Mouse (Mus musculus): ENCODE data around the gene Nol6. TPM values are rescaled to one million over a fixed set of nuclear protein-coding genes. Genes with fewer than 3 reads are reported as not detected.

The Nol6 gene
- polyA plus RNA-seq, 1 experiment from 2014 or later = 24.9 TPM

DNA sequence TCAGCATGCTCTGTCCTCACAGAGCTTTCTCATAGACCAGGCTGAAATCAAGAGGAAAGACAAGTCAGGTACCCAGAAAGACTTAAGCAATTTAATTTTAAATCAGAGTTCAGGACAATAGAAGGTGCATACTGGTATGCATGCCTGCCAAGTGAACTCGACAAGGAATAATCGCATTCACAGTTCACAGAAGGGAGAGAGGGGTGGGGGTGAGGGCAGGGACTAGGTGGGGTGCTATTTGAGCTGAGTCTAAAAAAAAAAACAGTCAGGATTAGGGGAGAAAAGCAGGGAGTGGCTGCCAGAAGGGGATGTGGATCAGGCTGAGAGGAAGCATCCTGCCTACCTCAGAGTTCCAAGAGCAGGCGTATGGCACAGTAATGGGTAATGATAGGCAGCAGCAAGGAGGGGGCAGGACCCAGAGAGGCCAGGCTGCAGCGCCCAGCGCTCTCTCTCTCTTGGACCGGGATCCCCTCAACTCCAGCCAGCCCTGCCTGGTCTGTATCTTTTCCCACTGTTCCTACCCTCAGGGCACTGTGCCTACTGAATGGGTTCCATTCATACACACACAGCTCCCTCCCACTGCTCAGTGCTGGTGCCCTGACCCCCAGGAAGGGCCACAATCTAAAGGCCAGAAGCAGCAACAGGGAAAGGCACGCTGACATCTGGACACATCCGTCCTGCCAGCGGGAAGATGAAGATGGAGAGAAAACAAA is 9.7 kb downstream of the Nol6 start:
- Histone ChIP-seq H3K9me3 (ENCODE audit: control insufficient read depth, low read length) (no peaks in the 10 kb centered on the region), H3K4me2 (ENCODE audit: low read depth, low read length) (no peak overlapping the region), H3K27me3 (replicated peaks; ENCODE audit: control insufficient read depth, insufficient read depth, low read length) (no peaks in the 10 kb centered on the region), H3K4me1 (ENCODE audit: control insufficient read depth, insufficient read depth, low read length) (no peaks in the 10 kb centered on the region), H3K36me3 (ENCODE audit: control insufficient read depth, insufficient read depth, low read length) (peaks cover 57% of the 10 kb centered on the region), H3K27ac (replicated peaks; ENCODE audit: low read depth, low read length) (no peak overlapping the region; the same call in 1 of the 2 replicates), H3K9ac (ENCODE audit: low read depth, low read length) (no peak overlapping the region), H3K4me3 (ENCODE audit: low read depth, low read length) (no peak overlapping the region)
- peak; percentile 62 for ATAC-seq (ENCODE audit: low read depth)
- peak; percentile 47 for DNase-seq (ENCODE audit: low spot score)
- WGBS = 52% methylated on average over 9 of the region's 9 CpGs

DNA sequence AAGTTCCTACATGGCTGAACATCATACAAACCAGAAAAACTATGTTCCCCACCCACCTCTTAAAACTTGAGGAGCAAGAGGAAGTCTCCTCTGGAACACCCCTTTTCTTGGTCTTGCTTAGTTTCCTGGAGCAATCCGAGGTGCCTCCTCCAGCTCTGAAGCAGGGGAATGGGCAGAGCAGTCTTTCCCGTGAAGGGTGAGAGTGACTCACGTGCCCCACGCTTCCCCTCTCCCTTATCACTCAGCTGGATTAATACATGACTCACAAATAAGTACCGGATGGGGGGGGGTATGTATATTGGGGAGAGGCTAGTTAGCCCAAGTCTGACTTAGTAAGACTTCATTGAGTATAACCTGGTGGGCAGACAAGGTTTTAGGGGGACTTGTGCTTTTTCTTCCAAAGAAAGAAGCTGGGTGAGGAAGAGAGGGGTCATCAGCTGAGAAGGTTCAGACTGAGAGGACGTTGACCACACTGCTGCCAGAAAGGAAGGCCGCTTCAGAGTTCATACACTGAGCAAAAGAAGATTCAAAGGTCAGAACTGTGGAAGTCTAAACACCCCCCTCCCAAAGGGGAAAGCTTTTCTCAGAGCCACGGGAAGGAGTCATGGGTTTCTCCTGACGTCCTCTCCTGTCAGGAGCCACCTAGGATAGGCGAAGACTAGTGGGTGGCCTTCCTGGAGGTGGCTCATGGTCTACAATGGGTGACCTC is 15.4 kb downstream of the Nol6 start:
- DNase-seq (ENCODE audit: low spot score) = no peak
- Histone ChIP-seq H3K9ac (ENCODE audit: low read depth, low read length) (no peak overlapping the region), H3K4me2 (ENCODE audit: low read depth, low read length) (no peak overlapping the region), H3K27me3 (replicated peaks; ENCODE audit: control insufficient read depth, insufficient read depth, low read length) (no peaks in the 10 kb centered on the region), H3K4me1 (ENCODE audit: control insufficient read depth, insufficient read depth, low read length) (no peaks in the 10 kb centered on the region), H3K36me3 (ENCODE audit: control insufficient read depth, insufficient read depth, low read length) (peaks cover 2% of the 10 kb centered on the region; the same call in 1 of the 2 replicates), H3K27ac (replicated peaks; ENCODE audit: low read depth, low read length) (no peak overlapping the region), H3K9me3 (ENCODE audit: control insufficient read depth, low read length) (no peaks in the 10 kb centered on the region), H3K4me3 (ENCODE audit: low read depth, low read length) (no peak overlapping the region)
- no peak for ATAC-seq (ENCODE audit: low read depth)
- WGBS = 80% methylated on average over 10 of the region's 10 CpGs

DNA sequence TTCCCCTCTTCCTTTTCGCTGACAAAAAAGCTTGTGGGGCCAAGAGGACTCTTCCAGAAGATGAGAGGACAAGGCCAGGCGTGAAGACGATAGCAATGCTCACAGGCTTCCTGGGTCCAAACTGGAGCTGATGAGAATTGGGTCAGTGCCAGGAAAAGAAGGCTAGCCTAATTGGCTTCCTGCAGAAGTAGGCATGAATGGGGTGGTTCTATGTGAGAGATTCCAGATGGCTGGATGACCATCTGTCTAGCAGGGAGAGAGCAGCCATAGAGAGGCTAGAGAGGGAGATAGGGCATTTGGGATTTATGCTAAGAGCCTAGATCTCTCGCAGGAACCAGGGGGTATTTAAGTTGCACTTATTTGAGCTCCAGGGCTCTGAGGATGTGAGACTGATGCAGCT is 16.8 kb downstream of the Nol6 start:
- DNase-seq (ENCODE audit: low spot score) (no peak), ATAC-seq (ENCODE audit: low read depth) (peak; percentile 12; the same call in 1 of the 2 replicates)
- H3K9me3 ChIP-seq (ENCODE audit: control insufficient read depth, low read length) = no peaks in the 10 kb centered on the region
- no peaks in the 10 kb centered on the region for H3K36me3 ChIP-seq (ENCODE audit: control insufficient read depth, insufficient read depth, low read length)
- no peaks in the 10 kb centered on the region for H3K4me1 ChIP-seq (ENCODE audit: control insufficient read depth, insufficient read depth, low read length)
- no peak overlapping the region for H3K4me3 ChIP-seq (ENCODE audit: low read depth, low read length)
- no peak overlapping the region for H3K9ac ChIP-seq (ENCODE audit: low read depth, low read length)
- H3K27ac ChIP-seq (replicated peaks; ENCODE audit: low read depth, low read length) = no peak overlapping the region
- no peak overlapping the region for H3K4me2 ChIP-seq (ENCODE audit: low read depth, low read length)
- no peaks in the 10 kb centered on the region for H3K27me3 ChIP-seq (replicated peaks; ENCODE audit: control insufficient read depth, insufficient read depth, low read length)
- 69% methylated on average over 4 of the region's 4 CpGs for WGBS

DNA sequence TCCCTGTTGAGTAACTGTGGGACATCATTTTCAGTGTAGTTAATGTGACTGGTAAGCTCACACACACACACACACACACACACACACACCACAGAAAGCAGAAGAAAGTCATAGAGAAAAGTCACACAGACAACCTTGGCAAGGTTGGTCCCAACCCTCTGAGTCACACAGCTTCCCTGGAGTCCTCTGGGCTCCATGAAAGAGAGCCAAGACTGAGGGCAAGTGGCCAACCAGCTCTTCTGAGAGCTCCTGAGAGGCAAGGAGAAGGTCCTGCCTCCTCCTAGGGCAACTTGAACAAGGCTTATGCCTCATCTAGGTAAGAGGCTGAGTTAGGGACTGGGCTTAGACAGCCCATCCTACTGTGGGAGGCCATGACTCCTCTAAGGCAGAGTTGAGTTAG is 21.4 kb downstream of the Nol6 start:
- Histone ChIP-seq H3K4me1 (ENCODE audit: control insufficient read depth, insufficient read depth, low read length) (peaks cover 7% of the 10 kb centered on the region; the same call in 1 of the 2 replicates), H3K4me3 (ENCODE audit: low read depth, low read length) (no peak overlapping the region), H3K27me3 (replicated peaks; ENCODE audit: control insufficient read depth, insufficient read depth, low read length) (peaks cover 10% of the 10 kb centered on the region), H3K36me3 (ENCODE audit: control insufficient read depth, insufficient read depth, low read length) (no peaks in the 10 kb centered on the region), H3K4me2 (ENCODE audit: low read depth, low read length) (no peak overlapping the region), H3K27ac (replicated peaks; ENCODE audit: low read depth, low read length) (no peak overlapping the region), H3K9ac (ENCODE audit: low read depth, low read length) (no peak overlapping the region), H3K9me3 (ENCODE audit: control insufficient read depth, low read length) (no peaks in the 10 kb centered on the region)
- DNase-seq (ENCODE audit: low spot score) (no peak), ATAC-seq (ENCODE audit: low read depth) (no peak)

DNA sequence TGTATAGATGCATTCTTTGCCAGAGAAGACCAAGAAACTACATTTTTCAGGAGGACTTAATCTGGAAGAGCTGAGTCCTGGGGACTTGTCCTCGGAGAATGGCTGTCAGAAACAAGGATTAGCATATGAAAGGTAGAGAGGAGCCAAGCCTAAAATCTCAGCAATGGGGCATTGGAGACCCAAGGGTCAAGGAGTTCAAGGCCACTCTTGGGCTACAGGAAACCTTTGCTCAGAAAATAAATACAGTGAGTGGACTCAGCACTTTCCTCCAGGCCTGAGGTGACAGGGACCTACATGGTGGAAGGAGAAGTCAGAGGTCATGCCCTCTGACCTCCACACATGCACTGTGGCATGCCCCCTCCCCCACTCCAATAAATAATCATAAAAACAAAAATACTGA is 23.3 kb downstream of the Nol6 start:
- no peak for ATAC-seq (ENCODE audit: low read depth)

DNA sequence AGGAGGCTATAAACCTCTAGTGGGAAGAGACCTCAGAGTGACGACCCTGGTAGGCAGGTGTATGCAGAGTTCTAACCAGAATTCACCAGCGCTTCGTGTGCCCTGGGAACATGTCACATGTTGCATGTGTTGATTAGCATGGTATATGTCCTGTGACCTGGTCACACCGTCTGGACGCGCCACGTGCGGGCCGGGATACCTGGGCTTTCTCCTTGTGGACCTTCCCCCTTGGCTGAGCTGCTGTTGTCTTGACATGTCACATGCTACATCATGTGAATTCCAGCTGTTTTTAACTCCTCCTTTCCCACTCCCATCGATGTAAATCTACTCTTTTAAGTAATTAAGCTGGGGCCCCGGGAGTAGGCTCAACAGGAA is 25.7 kb downstream of the Nol6 start:
- no peaks in the 10 kb centered on the region for H3K9me3 ChIP-seq (ENCODE audit: control insufficient read depth, low read length)
- H3K9ac ChIP-seq (ENCODE audit: low read depth, low read length) = peak overlapping the region; percentile 58; the same call in 1 of the 2 replicates
- H3K4me2 ChIP-seq (ENCODE audit: low read depth, low read length) = peak overlapping the region; percentile 82
- H3K4me3 ChIP-seq (ENCODE audit: low read depth, low read length) = peak overlapping the region; percentile 45
- H3K27me3 ChIP-seq (replicated peaks; ENCODE audit: control insufficient read depth, insufficient read depth, low read length) = peaks cover 21% of the 10 kb centered on the region
- ATAC-seq (ENCODE audit: low read depth) = no peak
- peaks cover 8% of the 10 kb centered on the region for H3K4me1 ChIP-seq (ENCODE audit: control insufficient read depth, insufficient read depth, low read length)
- no peak overlapping the region for H3K27ac ChIP-seq (replicated peaks; ENCODE audit: low read depth, low read length)
- no peak for DNase-seq (ENCODE audit: low spot score)
- no peaks in the 10 kb centered on the region for H3K36me3 ChIP-seq (ENCODE audit: control insufficient read depth, insufficient read depth, low read length)
- WGBS = 10% methylated on average over 11 of the region's 11 CpGs

More for the DNA sequence above, 23.3 kb downstream of the Nol6 start:
- Histone ChIP-seq H3K36me3 (ENCODE audit: control insufficient read depth, insufficient read depth, low read length) (no peaks in the 10 kb centered on the region), H3K9me3 (ENCODE audit: control insufficient read depth, low read length) (no peaks in the 10 kb centered on the region), H3K9ac (ENCODE audit: low read depth, low read length) (no peak overlapping the region), H3K27ac (replicated peaks; ENCODE audit: low read depth, low read length) (no peak overlapping the region), H3K27me3 (replicated peaks; ENCODE audit: control insufficient read depth, insufficient read depth, low read length) (peaks cover 21% of the 10 kb centered on the region), H3K4me3 (ENCODE audit: low read depth, low read length) (no peak overlapping the region), H3K4me2 (ENCODE audit: low read depth, low read length) (no peak overlapping the region), H3K4me1 (ENCODE audit: control insufficient read depth, insufficient read depth, low read length) (peaks cover 8% of the 10 kb centered on the region; the same call in 1 of the 2 replicates)
- WGBS = 36% methylated on average over 1 of the region's 1 CpGs
- DNase-seq (ENCODE audit: low spot score) = no peak

DNA sequence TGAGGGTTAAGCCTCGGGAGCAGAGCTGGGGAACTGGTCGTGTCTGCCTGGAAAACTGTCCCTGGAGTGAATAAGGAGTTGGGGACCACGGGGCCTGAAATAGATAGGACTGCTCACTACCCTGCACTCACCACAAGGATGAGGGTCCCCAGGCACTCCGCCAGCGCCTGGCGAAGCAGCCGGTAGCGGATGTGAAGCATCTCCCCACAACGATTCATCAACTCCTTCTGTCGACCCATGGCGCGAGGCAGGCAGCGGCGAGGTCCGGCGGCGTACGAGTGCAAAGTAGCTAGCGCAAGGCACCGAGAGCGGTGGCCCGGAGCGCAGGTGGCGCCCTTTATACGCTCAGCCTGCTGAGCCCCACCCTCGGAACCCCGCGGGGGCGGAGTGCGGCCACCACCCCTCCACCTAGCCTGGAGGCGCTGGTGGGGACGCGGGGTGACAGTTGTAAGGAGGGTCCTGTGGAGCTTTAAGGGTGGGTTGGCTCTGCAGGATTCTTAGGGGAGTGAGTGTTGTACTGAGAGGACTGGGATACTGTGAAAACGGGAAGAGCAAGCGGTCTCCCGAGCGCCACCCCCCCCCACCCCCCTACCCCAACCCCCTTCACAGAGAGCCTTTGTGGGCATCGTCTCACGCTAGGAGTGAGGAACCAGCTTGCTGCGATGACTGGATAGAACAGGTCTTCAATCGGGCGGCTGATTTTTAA is 26.2 kb downstream of the Nol6 start, which contains the start of gene Aqp3:
TSS of gene Aqp3 (minus strand) at position 313 of the 706 bp plus-strand sequence.
- Histone ChIP-seq H3K4me2 (ENCODE audit: low read depth, low read length) (peak within 1 kb of the TSS; percentile 82), H3K36me3 (ENCODE audit: control insufficient read depth, insufficient read depth, low read length) (no peaks in the 10 kb centered on the region), H3K27me3 (replicated peaks; ENCODE audit: control insufficient read depth, insufficient read depth, low read length) (peaks cover 21% of the 10 kb centered on the region), H3K4me3 (ENCODE audit: low read depth, low read length) (peak within 1 kb of the TSS; percentile 45), H3K9ac (ENCODE audit: low read depth, low read length) (peak within 1 kb of the TSS; percentile 58), H3K9me3 (ENCODE audit: control insufficient read depth, low read length) (no peaks in the 10 kb centered on the region), H3K27ac (replicated peaks; ENCODE audit: low read depth, low read length) (no peak within 1 kb of the TSS), H3K4me1 (ENCODE audit: control insufficient read depth, insufficient read depth, low read length) (peaks cover 8% of the 10 kb centered on the region)
- ATAC-seq (ENCODE audit: low read depth) = peak; percentile 64
- WGBS = 2% methylated on average over 23 of the region's 42 CpGs
- DNase-seq (ENCODE audit: low spot score) = no peak

DNA sequence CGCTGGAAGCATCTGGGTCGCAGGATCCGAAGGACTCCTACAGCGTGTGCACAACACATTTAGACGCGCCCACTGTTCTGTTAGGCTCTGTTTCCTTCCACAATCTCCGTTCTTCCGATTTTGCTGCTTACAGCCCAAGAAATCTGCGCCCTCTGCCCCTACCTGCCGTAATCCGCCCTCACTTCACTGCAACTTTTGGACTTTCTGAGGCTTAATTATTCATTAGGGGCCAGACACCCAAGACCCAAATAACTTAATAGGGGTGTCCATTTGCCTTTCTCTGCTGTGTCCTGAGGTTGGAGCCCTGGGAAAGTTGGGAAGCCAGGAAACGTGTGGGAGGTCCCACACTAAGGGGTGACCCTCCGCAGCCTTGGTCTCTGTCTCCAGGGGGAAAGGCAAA is 26.9 kb downstream of the Nol6 start:
- H3K27ac ChIP-seq (replicated peaks; ENCODE audit: low read depth, low read length) = no peak overlapping the region
- peaks cover 8% of the 10 kb centered on the region for H3K4me1 ChIP-seq (ENCODE audit: control insufficient read depth, insufficient read depth, low read length)
- no peaks in the 10 kb centered on the region for H3K9me3 ChIP-seq (ENCODE audit: control insufficient read depth, low read length)
- peak overlapping the region; percentile 58; the same call in 1 of the 2 replicates for H3K9ac ChIP-seq (ENCODE audit: low read depth, low read length)
- 47% methylated on average over 13 of the region's 13 CpGs for WGBS
- H3K36me3 ChIP-seq (ENCODE audit: control insufficient read depth, insufficient read depth, low read length) = no peaks in the 10 kb centered on the region
- H3K4me2 ChIP-seq (ENCODE audit: low read depth, low read length) = peak overlapping the region; percentile 82
- no peak for ATAC-seq (ENCODE audit: low read depth)
- H3K27me3 ChIP-seq (replicated peaks; ENCODE audit: control insufficient read depth, insufficient read depth, low read length) = peaks cover 21% of the 10 kb centered on the region
- DNase-seq (ENCODE audit: low spot score) = no peak
- peak overlapping the region; percentile 45 for H3K4me3 ChIP-seq (ENCODE audit: low read depth, low read length)

Measured in embryonic facial prominence, embryonic 14.5 days (tissue).